In the genomic region with DNA sequence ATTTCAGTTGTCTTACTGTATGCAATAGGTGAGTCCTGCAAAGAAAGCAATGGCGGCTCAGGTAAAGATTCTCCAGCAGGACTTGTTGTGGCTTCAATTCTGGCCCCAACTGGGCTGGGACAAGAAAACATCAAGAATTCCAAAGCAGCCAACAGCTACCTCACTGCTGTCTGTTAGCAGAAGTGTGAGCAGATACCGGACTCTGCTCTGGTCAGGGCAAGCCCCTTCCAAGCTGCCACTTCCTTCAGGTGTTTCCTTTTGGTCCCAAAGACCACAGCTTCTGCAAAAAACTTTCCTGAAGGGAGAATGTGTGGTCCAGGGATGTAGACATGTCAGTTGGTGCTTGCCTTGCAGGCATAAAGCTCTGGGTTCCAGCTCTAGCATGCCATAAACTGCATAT, we compare ENCODE assay signal across 28 mouse cellular contexts. TPM values are rescaled to one million over a fixed set of nuclear protein-coding genes. Genes with fewer than 3 reads are reported as not detected.
DNase-seq lines count a peak whose midpoint lies in the region; ATAC-seq and TF ChIP-seq lines count a peak whose summit lies in the region.
"Had no signal": no experiment of that assay in that cellular context is flagged by ENCODE, and none has a peak within 500 bp of the region (broad histone marks: within the 10 kb centered on the region; RNA-seq: fewer than 3 reads in every experiment).

No protein-coding gene starts in this region.

- H3K27ac ChIP-seq in hindbrain, postnatal 0 days = no peak overlapping the region
- H3K27ac ChIP-seq: embryonic facial prominence, embryonic 12.5 days; embryonic facial prominence, embryonic 15.5 days; forebrain, embryonic 12.5 days; forebrain, embryonic 15.5 days; heart, adult 2 months; heart, embryonic 10.5 days; heart, embryonic 13.5 days; hindbrain, embryonic 12.5 days; hindbrain, embryonic 15.5 days; intestine, embryonic 15.5 days had no signal

- H3K36me3 ChIP-seq in hindbrain, postnatal 0 days (ENCODE audit: insufficient read depth, low read length) = peaks cover 3% of the 10 kb centered on the region; the same call in 1 of the 2 replicates
- H3K36me3 ChIP-seq: forebrain, embryonic 12.5 days; forebrain, embryonic 15.5 days; hindbrain, embryonic 12.5 days; hindbrain, embryonic 15.5 days had no signal

- H3K9me3 ChIP-seq in hindbrain, postnatal 0 days (ENCODE audit: low read length) = no peaks in the 10 kb centered on the region
- H3K9me3 ChIP-seq: embryonic facial prominence, embryonic 12.5 days; embryonic facial prominence, embryonic 15.5 days; forebrain, embryonic 12.5 days; forebrain, embryonic 15.5 days; heart, embryonic 10.5 days; heart, embryonic 13.5 days; hindbrain, embryonic 12.5 days; hindbrain, embryonic 15.5 days; intestine, embryonic 15.5 days had no signal

- DNase-seq in heart, adult 11 months = peak; percentile 86
- no peak for DNase-seq in heart, adult 18-20 months
- no peak for DNase-seq in hindbrain, postnatal 0 days (ENCODE audit: low spot score)
- no peak for DNase-seq in thymus, postnatal 25 days
- DNase-seq: adrenal gland, adult 2 months; adrenal gland, postnatal 25 days; B cell, adult 2 months; cerebellum, adult 11-12 months; cerebellum, adult 9-10 months; cerebellum, postnatal 14 days; gastrocnemius, postnatal 10 days; gastrocnemius, postnatal 36 days; heart, adult 2 months; heart, postnatal 14 days; heart, postnatal 4 days had no signal

- 98% methylated on average over 2 of the region's 2 CpGs for WGBS in hindbrain, postnatal 0 days

- H3K4me2 ChIP-seq in hindbrain, postnatal 0 days (ENCODE audit: low read depth, low read length) = no peak overlapping the region
- H3K4me2 ChIP-seq: embryonic facial prominence, embryonic 12.5 days; embryonic facial prominence, embryonic 15.5 days; forebrain, embryonic 12.5 days; forebrain, embryonic 15.5 days; heart, embryonic 13.5 days; hindbrain, embryonic 12.5 days; hindbrain, embryonic 15.5 days; intestine, embryonic 15.5 days had no signal

- no peak overlapping the region for H3K4me3 ChIP-seq in hindbrain, postnatal 0 days (ENCODE audit: low read length)
- H3K4me3 ChIP-seq: embryonic facial prominence, embryonic 12.5 days; embryonic facial prominence, embryonic 15.5 days; erythroblast, embryonic 14.5 days; forebrain, embryonic 12.5 days; forebrain, embryonic 15.5 days; heart, adult 2 months; heart, embryonic 10.5 days; heart, embryonic 13.5 days; hindbrain, embryonic 12.5 days; hindbrain, embryonic 15.5 days; intestine, embryonic 15.5 days had no signal

- no peak overlapping the region for H3K9ac ChIP-seq in hindbrain, postnatal 0 days (replicated peaks; ENCODE audit: low read length)
- H3K9ac ChIP-seq: embryonic facial prominence, embryonic 12.5 days; embryonic facial prominence, embryonic 15.5 days; forebrain, embryonic 12.5 days; forebrain, embryonic 15.5 days; heart, embryonic 13.5 days; hindbrain, embryonic 12.5 days; hindbrain, embryonic 15.5 days; intestine, embryonic 15.5 days had no signal

- no peaks in the 10 kb centered on the region for H3K27me3 ChIP-seq in hindbrain, postnatal 0 days (ENCODE audit: insufficient read depth, low read length)
- H3K27me3 ChIP-seq: embryonic facial prominence, embryonic 12.5 days; embryonic facial prominence, embryonic 15.5 days; forebrain, embryonic 12.5 days; forebrain, embryonic 15.5 days; heart, embryonic 13.5 days; hindbrain, embryonic 12.5 days; hindbrain, embryonic 15.5 days; intestine, embryonic 15.5 days had no signal

- no peak for TF ChIP-seq CTCF in hindbrain, postnatal 0 days (IDR thresholded peaks at IDR 0.05; ENCODE audit: low read depth)

- H3K4me1 ChIP-seq in hindbrain, postnatal 0 days (ENCODE audit: insufficient read depth, low read length) = peaks cover 6% of the 10 kb centered on the region; the same call in 1 of the 2 replicates
- H3K4me1 ChIP-seq: embryonic facial prominence, embryonic 12.5 days had no signal

- peak; percentile 36 to 63 for ATAC-seq in hematopoietic stem cell, adult 5-6 weeks (replicated peaks in 1 of 2; ENCODE audit: insufficient read depth in 1 of 2, low FRiP score in 2 of 2, low TSS enrichment in 1 of 2, low read depth in 1 of 2, poor library complexity in 2 of 2, severe bottlenecking in 2 of 2)
- peak; percentile 61 for ATAC-seq in megakaryocyte progenitor cell, adult 5-6 weeks (replicated peaks; ENCODE audit: poor library complexity)
- no peak for ATAC-seq in erythroblast, adult 5-6 weeks (replicated peaks; ENCODE audit: low FRiP score, poor library complexity, severe bottlenecking)
- no peak for ATAC-seq in hindbrain, postnatal 0 days
- ATAC-seq: forebrain, embryonic 15.5 days; intestine, embryonic 15.5 days had no signal

RNA-seq across cellular contexts. Expression of gene Tnip1, which starts 13.0 kb away (rescaled TPM):
- total RNA-seq in heart, adult 18-20 months (2021) = 10 to 100 TPM; 26.7 to 32.7 TPM
- 26.6 and 44.4 TPM in 2 replicates for total RNA-seq in hematopoietic stem cell, adult 5-6 weeks (2017)
- 27.6 and 31.8 TPM in 2 replicates for total RNA-seq in megakaryocyte progenitor cell, adult 5-6 weeks (2015)
- total RNA-seq in megakaryocyte progenitor cell, adult 5-6 weeks (2017) = 33.8 and 38.6 TPM in 2 replicates
- total RNA-seq in erythroblast, adult 5-6 weeks (2015; ENCODE audit: low replicate concordance) = 13.6 and 13.8 TPM in 2 replicates
- total RNA-seq in erythroblast, adult 5-6 weeks (2017; ENCODE audit: low replicate concordance) = 20.5 and 25.6 TPM in 2 replicates
- total RNA-seq in hindbrain, postnatal 0 days (2014; rRNA removed) = 15.3 and 16.7 TPM in 2 replicates
- polyA plus RNA-seq in hindbrain, postnatal 0 days (2015; fragmentation: Nextera tagmentation; extraction: Ambion mirVana) = 17.1 and 19.8 TPM in 2 replicates

RNA-seq across cellular contexts. Expression of gene Anxa6, which starts 57.5 kb away (rescaled TPM):
- 100 to 1,000 TPM; 206 to 210 TPM for total RNA-seq in heart, adult 18-20 months (2021)
- 62.0 and 69.8 TPM in 2 replicates for total RNA-seq in hematopoietic stem cell, adult 5-6 weeks (2017)
- total RNA-seq in megakaryocyte progenitor cell, adult 5-6 weeks (2015) = 35.7 and 37.4 TPM in 2 replicates
- 63.2 and 82.4 TPM in 2 replicates for total RNA-seq in megakaryocyte progenitor cell, adult 5-6 weeks (2017)
- total RNA-seq in erythroblast, adult 5-6 weeks (2015; ENCODE audit: low replicate concordance) = 9.2 and 10.4 TPM in 2 replicates
- total RNA-seq in erythroblast, adult 5-6 weeks (2017; ENCODE audit: low replicate concordance) = 12.7 and 14.0 TPM in 2 replicates
- 83.2 and 86.0 TPM in 2 replicates for total RNA-seq in hindbrain, postnatal 0 days (2014; rRNA removed)
- 71.3 and 74.8 TPM in 2 replicates for polyA plus RNA-seq in hindbrain, postnatal 0 days (2015; fragmentation: Nextera tagmentation; extraction: Ambion mirVana)

Comparison
In these comparisons a context has a peak if more than half of its experiments do, and no peak if none do; other contexts are left out.
1. ATAC-seq: peak in hematopoietic stem cell, adult 5-6 weeks (2 of 2) and megakaryocyte progenitor cell, adult 5-6 weeks (single experiment); none in erythroblast, adult 5-6 weeks (single experiment) and hindbrain, postnatal 0 days (single experiment).